Mouse (Mus musculus): ENCODE measurements around the gene Fbxl7. TPM values are rescaled to one million over a fixed set of nuclear protein-coding genes. Genes with fewer than 3 reads are reported as not detected.

The Fbxl7 gene
- polyA plus RNA-seq, 1 experiment from 2014 or later, result 3.6 TPM

- Histone ChIP-seq H3K9me3 (ENCODE audit: control insufficient read depth) (no peaks in the 10 kb centered on the region), H3K27me3 (replicated peaks; ENCODE audit: control insufficient read depth, insufficient read depth, low read length) (no peaks in the 10 kb centered on the region), H3K4me3 (ENCODE audit: low read depth, low read length) (no peak overlapping the region), H3K9ac (ENCODE audit: low read depth, low read length) (no peak overlapping the region), H3K36me3 (ENCODE audit: control insufficient read depth, insufficient read depth) (no peaks in the 10 kb centered on the region), H3K27ac (ENCODE audit: low read depth, low read length) (no peak overlapping the region), H3K4me1 (replicated peaks; ENCODE audit: control insufficient read depth, insufficient read depth, low read length) (no peaks in the 10 kb centered on the region), H3K4me2 (replicated peaks; ENCODE audit: low read depth) (no peak overlapping the region)
- peak; percentile 98 for ATAC-seq
- 34% methylated on average over 5 of the region's 5 CpGs for WGBS
- no peak for TF ChIP-seq CTCF (IDR thresholded peaks at IDR 0.05; ENCODE audit: low read depth)
Measured at GRCm38 (mm10) chr15:26701949-26702675, 193.3 kb downstream of the Fbxl7 start.

DNA sequence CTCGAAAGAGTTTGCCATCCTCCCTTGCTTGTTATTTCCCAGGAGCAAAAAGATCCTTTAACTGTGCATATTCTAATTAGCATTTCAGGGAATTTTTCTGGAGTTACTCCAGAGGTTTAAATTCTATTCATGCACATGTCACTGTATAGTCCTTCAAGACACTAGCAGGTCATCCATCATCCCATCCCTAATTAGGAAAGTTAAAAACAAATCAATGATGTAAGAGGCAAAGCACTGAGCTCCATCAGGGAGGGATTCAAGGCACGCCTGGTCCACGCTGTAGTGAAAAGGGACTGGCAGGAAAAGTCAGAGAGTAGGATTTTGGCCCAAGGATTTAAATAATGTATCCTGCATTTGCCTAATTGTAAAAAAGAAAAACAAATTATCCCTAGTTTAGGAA, 202.3 kb downstream of the Fbxl7 start:
- TF ChIP-seq CTCF (IDR thresholded peaks at IDR 0.05; ENCODE audit: low read depth), result no peak
- Histone ChIP-seq H3K27me3 (replicated peaks; ENCODE audit: control insufficient read depth, insufficient read depth, low read length) (no peaks in the 10 kb centered on the region), H3K27ac (ENCODE audit: low read depth, low read length) (no peak overlapping the region), H3K4me3 (ENCODE audit: low read depth, low read length) (no peak overlapping the region), H3K9me3 (ENCODE audit: control insufficient read depth) (no peaks in the 10 kb centered on the region), H3K4me1 (replicated peaks; ENCODE audit: control insufficient read depth, insufficient read depth, low read length) (no peaks in the 10 kb centered on the region), H3K36me3 (ENCODE audit: control insufficient read depth, insufficient read depth) (no peaks in the 10 kb centered on the region), H3K9ac (ENCODE audit: low read depth, low read length) (no peak overlapping the region), H3K4me2 (replicated peaks; ENCODE audit: low read depth) (no peak overlapping the region)
- ATAC-seq, result no peak
- 70% methylated on average over 3 of the region's 3 CpGs for WGBS

DNA sequence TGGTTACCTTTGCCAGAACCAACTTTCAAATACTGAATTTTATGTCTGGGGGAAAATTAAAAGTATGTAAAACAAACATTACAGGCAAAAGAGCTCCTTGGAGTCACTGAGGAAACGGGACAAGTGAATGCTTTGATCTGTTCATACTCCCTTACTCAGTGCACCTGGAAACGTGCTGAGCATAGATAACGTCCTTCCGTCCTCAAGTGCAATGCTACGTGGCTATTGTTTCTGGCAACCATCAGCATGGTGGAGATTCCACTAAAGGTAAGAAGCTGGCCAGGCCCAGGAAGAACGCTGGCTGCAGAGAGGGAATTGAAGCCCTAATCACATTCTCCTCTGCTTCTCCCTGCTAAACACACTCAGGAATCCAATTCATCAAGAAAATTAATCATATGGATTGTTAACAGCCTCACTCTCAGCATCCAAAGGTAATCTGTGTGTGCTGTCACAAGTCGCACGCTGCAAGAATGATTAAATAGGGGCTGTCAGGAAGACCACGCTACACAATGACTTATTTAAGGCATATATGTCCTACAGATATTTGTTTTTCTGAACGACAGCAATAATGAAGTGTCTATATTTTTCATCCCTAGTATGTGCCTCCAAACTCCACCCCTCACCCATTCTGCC, 206.8 kb downstream of the Fbxl7 start:
- ATAC-seq, result no peak
- H3K9ac ChIP-seq (ENCODE audit: low read depth, low read length), result no peak overlapping the region
- no peaks in the 10 kb centered on the region for H3K36me3 ChIP-seq (ENCODE audit: control insufficient read depth, insufficient read depth)
- no peaks in the 10 kb centered on the region for H3K9me3 ChIP-seq (ENCODE audit: control insufficient read depth)
- H3K27ac ChIP-seq (ENCODE audit: low read depth, low read length), result no peak overlapping the region
- H3K4me2 ChIP-seq (replicated peaks; ENCODE audit: low read depth), result no peak overlapping the region
- no peak overlapping the region for H3K4me3 ChIP-seq (ENCODE audit: low read depth, low read length)
- H3K27me3 ChIP-seq (replicated peaks; ENCODE audit: control insufficient read depth, insufficient read depth, low read length), result no peaks in the 10 kb centered on the region
- whole genome bisulfite sequencing, result 51% methylated on average over 10 of the region's 10 CpGs
- no peaks in the 10 kb centered on the region for H3K4me1 ChIP-seq (replicated peaks; ENCODE audit: control insufficient read depth, insufficient read depth, low read length)
- no peak for TF ChIP-seq CTCF (IDR thresholded peaks at IDR 0.05; ENCODE audit: low read depth)

- H3K27me3 ChIP-seq (replicated peaks; ENCODE audit: control insufficient read depth, insufficient read depth, low read length), result no peaks in the 10 kb centered on the region
- H3K9me3 ChIP-seq (ENCODE audit: control insufficient read depth), result no peaks in the 10 kb centered on the region
- H3K4me1 ChIP-seq (replicated peaks; ENCODE audit: control insufficient read depth, insufficient read depth, low read length), result no peaks in the 10 kb centered on the region; the same call in 1 of the 2 replicates
- no peak overlapping the region for H3K27ac ChIP-seq (ENCODE audit: low read depth, low read length)
- 75% methylated on average over 7 of the region's 7 CpGs for WGBS
- H3K36me3 ChIP-seq (ENCODE audit: control insufficient read depth, insufficient read depth), result no peaks in the 10 kb centered on the region
- H3K4me3 ChIP-seq (ENCODE audit: low read depth, low read length), result no peak overlapping the region
- no peak overlapping the region for H3K4me2 ChIP-seq (replicated peaks; ENCODE audit: low read depth)
- no peak for TF ChIP-seq CTCF (IDR thresholded peaks at IDR 0.05; ENCODE audit: low read depth)
- H3K9ac ChIP-seq (ENCODE audit: low read depth, low read length), result no peak overlapping the region
- ATAC-seq, result no peak
Measured at GRCm38 (mm10) chr15:26687729-26688128, 207.7 kb downstream of the Fbxl7 start.

DNA sequence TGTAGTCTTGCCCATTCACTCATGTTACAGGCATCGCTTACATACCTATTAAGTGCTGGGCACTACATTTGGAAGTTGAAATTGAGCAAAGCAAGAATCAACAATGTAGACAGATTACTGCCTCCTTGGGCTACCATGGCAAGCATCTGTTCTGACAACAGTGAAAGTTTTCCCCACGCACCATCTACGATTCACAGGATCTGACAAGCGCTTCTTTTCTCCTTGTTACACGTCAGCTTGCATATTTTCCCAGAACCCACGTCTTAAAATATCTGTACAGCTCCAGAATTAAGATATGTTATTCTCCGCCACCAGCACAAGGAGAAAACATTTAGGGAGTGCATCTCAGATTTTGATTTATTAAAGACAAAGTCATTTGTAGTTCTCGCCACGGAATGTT, 213.1 kb downstream of the Fbxl7 start:
- no peaks in the 10 kb centered on the region for H3K27me3 ChIP-seq (replicated peaks; ENCODE audit: control insufficient read depth, insufficient read depth, low read length)
- WGBS, result 75% methylated on average over 9 of the region's 9 CpGs
- no peaks in the 10 kb centered on the region; the same call in 1 of the 2 replicates for H3K4me1 ChIP-seq (replicated peaks; ENCODE audit: control insufficient read depth, insufficient read depth, low read length)
- no peak for TF ChIP-seq CTCF (IDR thresholded peaks at IDR 0.05; ENCODE audit: low read depth)
- no peak overlapping the region for H3K4me3 ChIP-seq (ENCODE audit: low read depth, low read length)
- no peak overlapping the region for H3K27ac ChIP-seq (ENCODE audit: low read depth, low read length)
- no peak overlapping the region for H3K9ac ChIP-seq (ENCODE audit: low read depth, low read length)
- no peaks in the 10 kb centered on the region for H3K36me3 ChIP-seq (ENCODE audit: control insufficient read depth, insufficient read depth)
- ATAC-seq, result no peak
- H3K9me3 ChIP-seq (ENCODE audit: control insufficient read depth), result no peaks in the 10 kb centered on the region
- H3K4me2 ChIP-seq (replicated peaks; ENCODE audit: low read depth), result no peak overlapping the region

- H3K4me1 ChIP-seq (replicated peaks; ENCODE audit: control insufficient read depth, insufficient read depth, low read length), result no peaks in the 10 kb centered on the region
- no peak for ATAC-seq
- H3K9ac ChIP-seq (ENCODE audit: low read depth, low read length), result no peak overlapping the region
- H3K27me3 ChIP-seq (replicated peaks; ENCODE audit: control insufficient read depth, insufficient read depth, low read length), result no peaks in the 10 kb centered on the region
- no peak overlapping the region for H3K27ac ChIP-seq (ENCODE audit: low read depth, low read length)
- no peak overlapping the region for H3K4me2 ChIP-seq (replicated peaks; ENCODE audit: low read depth)
- H3K9me3 ChIP-seq (ENCODE audit: control insufficient read depth), result no peaks in the 10 kb centered on the region
- 28% methylated on average over 5 of the region's 5 CpGs for WGBS
- no peak overlapping the region for H3K4me3 ChIP-seq (ENCODE audit: low read depth, low read length)
- no peaks in the 10 kb centered on the region for H3K36me3 ChIP-seq (ENCODE audit: control insufficient read depth, insufficient read depth)
- no peak for TF ChIP-seq CTCF (IDR thresholded peaks at IDR 0.05; ENCODE audit: low read depth)
Measured at GRCm38 (mm10) chr15:26673239-26673859, 222.0 kb downstream of the Fbxl7 start.
